Mouse (Mus musculus): ENCODE data around the gene Omd.
"Not testable (repeated sequence)": the region's sequence is repeated elsewhere in the genome, so short reads cannot be mapped to it uniquely, and the experiment has no call there.

Omd gene

DNA sequence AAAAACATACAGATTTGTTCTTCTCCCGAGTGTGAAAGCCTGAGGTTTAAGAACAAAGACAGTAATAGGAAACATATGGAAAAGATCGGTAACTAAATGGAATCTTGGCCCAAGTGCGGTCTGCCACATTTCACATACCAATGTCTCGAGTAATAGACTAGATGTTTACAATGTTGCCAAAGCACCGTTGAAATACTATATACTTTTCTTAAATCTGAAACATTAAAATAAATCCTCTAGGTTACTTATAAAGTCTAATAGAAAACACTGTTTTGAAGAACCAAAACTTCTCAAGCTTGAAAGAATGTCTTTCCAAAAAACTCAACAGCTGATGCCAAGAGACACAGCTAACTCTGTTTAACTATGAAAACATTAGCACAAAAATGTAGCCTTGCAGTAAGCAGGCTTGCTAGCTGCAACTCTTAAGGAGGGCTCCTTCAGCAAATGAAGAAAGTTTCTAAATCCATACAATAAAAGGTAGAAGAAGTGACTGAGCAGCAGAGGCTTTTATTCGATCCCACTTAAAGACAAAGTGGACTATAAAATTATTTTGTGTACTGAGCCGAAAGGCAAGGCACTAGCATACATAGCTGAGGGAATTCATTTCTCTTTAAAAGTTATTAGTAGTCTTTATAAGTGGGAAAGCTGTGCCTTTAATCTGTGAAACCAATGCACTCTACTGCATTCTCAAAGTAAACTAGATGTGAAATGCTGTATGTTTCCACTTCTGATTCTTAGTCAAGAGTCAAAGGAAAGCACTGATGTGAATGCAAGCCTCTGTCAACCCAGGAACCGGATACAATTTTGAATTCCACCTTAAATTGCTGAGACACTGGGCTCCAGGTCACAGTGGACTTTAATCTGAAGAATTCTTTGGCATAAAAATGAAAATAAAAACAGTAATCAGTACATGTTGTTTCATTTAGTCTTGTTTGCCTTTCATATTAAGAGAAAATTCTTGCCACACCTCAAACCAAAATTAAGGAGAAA, at the start of gene Omd:
Omd (plus strand) TSS at position 922 of the 990 bp plus-strand sequence.
- no peak for DNase-seq (ENCODE audit: low spot score in 2 of 2)

DNA sequence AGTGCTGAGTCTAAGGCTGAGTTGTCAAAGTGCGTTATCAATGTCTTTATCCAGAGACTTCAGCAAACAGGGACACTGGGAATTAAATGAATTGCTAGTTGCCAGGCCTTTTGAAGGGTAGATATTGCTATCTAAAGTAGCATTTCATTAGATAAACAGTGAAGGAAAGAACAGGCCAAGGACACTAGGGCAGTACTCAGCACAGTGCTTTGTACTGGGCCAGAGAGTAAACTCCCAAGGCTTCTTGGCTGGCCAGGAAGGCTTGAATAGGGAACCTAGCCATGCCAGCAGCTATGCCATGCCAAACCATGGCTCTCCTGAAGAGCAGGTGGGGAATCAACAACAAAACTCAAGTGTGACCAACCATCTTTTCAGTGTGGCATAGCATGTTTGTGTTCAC, 45.3 kb upstream of the Omd start:
- DNase-seq (ENCODE audit: low spot score in 2 of 2) = no peak

DNA sequence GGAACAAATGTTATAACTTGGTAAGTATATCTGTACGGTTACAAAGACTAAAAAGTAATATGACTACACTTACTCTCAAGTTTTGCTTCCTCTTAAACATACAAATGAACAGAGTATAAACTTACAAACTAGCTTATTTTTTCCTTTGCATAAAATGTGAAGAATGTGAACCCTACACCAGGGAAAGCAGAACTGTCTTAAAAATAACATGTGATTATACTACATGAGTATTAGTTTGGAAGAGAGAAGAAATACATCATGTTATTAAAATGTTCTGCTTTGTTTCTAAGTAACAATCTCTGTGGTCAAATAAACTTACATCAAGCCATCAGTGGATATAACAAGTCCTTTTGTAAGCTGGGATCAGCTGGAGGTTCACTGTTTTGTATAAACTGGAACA, 43.6 kb upstream of the Omd start:
- no peak for DNase-seq (ENCODE audit: low spot score in 2 of 2)

DNA sequence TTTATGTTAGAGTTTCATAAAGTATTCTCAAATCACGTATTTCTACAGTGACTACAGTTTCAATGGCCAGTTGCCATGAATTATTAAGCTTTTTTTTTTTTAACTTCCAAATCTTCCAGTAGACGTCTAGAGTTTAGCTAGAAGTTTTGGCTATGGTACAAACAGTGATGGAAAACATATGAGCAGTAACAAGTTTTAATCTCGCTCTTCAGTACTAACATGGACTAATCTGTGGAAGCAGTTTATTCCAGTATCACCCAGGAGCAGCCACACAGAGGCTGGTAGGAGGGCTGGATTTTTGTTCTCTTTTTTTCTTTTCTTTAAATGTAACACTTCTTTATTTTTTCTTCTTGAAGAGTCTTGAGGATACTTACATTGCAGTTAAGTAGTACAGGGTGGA, 38.0 kb upstream of the Omd start, which contains the start of gene Aspn:
Aspn (plus strand) TSS at position 165 of the 400 bp plus-strand sequence.
- no peak for DNase-seq (ENCODE audit: low spot score in 2 of 2)

DNA sequence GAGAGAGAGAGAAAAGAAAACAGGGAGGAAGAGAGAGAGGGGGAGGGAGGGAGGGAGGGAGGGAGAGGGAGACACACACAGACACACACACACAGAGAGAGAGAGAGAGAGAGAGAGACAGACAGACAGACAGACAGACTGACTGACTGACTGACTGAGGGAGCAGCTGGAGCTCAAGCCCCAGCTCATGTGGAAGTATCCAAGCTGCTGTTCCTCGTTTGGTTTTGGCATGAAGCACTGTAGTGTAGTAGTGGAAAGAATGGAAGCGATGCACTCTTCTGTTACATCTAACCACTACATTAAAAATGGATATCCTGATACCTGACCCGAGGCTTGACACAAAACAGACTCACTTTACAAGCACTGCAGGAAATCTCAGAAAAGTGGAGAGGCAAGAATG, 36.6 kb upstream of the Omd start:
- no peak for DNase-seq (ENCODE audit: low spot score in 2 of 2)

DNA sequence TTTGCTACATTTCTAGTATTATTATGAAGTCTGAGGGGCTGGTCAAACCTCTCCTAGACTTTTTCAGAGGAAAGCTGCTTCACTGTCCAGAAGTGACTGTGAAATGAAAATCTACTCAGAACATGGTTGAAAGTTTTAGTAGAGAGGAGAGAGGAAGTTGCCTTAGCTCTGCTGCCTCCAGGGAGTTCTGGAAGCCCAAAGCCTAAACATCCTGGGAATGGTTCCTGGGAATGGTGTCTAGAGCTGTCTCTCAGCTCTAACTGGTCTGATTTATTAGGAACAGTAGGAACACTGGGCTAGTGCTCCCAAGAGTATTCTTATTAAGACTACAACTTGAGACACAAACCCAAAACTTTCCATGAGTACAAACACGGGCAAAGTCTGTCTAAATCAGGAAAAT, 35.7 kb upstream of the Omd start:
- no peak for DNase-seq (ENCODE audit: low spot score in 2 of 2)

DNA sequence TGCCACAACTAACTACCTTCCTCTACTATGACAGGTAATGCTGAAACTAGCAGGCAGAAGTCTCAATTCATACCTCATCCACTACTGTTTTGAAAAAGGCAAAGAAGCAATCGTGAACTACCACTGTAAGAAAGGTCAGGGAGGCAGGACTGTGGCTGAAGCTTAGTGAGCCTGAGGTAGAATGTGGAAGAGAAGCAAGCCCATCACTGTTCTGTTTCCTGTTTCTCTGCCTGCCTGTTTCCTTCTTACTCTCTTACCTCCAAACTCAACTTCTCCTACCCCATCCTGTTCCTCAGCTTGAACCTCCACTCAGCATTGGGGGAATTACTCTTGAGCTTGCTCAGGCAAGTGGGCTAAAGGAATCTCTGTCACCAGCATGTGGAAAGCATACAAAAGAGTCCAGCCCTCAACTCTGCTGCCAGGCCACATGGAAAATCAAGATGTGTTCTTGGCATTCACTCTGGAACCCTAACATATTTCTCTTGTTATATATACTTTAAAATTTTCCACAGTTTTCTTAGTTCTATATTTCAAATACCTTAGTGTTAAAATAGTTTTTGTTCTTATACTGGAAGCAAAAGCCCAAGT, 34.6 kb upstream of the Omd start:
- no peak for DNase-seq (ENCODE audit: low spot score in 2 of 2)

DNA sequence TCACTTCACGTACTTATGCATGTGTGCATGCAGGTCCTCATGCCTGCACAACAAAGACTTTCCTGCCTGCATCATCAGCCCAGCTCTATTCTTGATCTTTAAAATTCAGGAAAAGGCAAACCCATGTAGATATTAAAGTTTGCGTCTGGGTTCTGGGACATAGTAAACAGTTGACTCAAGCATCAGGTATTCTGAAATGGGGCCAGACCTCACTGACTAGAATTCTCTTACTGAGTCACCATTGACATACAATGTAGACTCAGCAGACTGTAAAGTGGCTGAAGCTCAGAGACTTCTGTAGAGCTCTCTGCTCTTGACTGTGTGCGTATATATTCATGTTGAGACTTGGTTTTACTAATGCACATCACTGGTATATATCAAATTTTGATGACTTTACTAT, 32.6 kb upstream of the Omd start:
- DNase-seq (ENCODE audit: low spot score in 2 of 2) = no peak

DNA sequence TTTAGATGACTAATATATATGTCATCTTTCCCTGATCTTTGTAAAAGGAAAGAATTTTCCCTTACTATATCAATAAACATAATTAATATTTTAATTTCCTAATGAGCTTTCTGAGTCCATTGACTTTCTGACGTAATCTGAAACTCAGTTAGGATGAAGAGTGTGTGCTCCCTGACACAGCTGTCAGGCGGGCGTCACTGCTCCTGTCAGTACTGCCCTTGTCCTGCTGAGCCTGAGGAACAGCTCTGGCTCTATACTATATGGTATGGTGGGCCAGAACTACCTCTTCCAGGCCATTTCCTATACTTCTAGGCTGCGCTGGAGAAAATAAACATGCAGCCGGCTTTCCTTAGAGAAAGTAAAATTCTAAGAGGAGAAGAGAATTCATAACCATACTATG, 27.7 kb upstream of the Omd start:
- DNase-seq (ENCODE audit: low spot score in 2 of 2) = no peak

DNA sequence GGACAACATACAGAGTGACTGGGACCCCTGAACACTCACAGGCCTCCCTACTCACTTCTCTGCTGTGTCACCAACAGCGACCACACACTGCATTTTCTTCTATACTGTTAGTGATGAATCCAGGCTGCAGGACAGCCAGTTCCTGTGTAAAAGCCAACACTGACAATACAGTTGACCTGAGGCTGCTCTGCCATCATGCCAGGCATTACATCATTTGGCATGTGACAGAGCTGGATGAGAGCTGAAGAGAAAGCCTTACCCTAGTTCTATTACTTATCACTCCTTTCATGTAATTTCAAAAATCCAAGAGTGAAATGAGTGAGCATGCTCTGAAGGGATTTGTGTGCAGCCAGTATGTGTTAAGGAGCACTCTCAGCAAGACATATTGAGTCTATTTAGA, 26.1 kb upstream of the Omd start:
- DNase-seq (ENCODE audit: low spot score in 2 of 2) = no peak

DNA sequence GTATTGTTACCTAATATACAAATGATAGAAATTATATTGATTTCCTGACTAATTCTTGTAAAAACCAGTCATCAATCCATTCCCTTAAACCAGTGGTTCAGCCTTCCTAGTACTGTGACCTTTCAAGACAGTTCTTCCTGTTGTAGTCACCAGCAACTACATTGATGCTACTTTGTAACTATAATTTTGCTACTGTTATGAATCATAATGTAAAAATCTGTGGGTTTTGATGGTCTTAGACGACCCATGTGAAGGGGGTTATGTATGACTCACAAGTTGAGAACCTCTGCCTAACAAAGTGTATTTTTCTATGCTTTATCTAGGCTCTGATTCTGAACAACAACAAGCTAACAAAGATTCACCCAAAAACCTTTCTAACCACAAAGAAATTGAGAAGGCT, 25.3 kb upstream of the Omd start:
- DNase-seq (ENCODE audit: low spot score in 2 of 2) = no peak

DNA sequence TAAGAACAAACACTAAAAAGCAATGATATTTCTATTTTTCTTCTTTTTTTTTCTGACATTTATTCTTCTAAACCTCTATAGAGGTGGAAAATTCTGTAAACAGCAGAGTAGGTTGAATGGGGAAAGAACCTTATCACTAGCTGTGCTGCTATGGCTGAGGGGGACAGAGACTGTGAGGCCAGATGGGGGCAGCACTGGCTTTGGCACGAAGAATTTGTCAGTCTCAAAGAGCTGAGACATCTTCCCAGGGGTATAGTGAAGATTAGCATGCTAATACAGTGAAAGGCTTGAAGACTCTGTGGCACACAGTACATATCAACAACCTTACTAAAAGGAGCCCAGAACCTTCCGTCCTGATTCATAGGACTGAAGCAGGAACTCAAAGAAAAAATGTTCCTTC, 23.1 kb upstream of the Omd start:
- DNase-seq (ENCODE audit: low spot score in 2 of 2) = no peak

DNA sequence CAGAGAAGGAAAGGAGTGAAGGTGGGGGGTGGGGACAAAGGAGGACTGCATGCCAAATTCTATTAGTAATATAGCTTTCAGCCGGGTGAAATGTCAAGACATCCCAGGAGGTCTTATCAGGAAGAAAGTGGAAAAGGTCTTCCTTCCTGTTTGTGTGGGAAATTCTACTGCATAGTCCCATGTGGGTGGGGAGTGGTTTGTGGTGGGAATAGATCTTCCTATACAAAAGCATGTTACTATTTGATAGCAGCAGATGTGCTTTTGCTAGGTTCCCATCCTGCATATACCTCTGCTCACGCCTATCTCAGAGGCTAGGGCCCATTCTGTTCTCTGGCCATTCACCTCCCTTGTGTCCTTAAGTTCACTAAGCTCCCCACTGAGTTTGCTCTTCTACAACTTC, 21.4 kb upstream of the Omd start:
- no peak for DNase-seq (ENCODE audit: low spot score in 2 of 2)

DNA sequence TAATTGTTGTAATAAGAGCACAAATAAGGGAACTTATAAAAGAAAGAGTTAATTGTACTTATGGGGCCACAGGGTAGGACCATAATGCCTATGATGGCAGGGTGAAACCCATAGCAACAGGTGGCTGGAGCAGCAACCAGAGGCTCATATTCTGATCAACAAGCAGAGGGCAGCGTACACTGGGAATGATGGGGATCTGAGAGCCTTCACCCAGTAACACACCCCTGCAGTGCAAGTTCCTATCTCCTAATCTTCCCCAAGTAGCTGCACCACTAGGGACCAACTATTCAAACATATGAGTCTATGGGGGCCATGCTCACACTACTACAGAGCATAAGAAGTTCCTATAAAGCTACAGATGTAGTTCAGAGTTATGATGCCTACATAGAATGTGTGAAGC, 17.9 kb upstream of the Omd start:
- no peak for DNase-seq (ENCODE audit: low spot score in 2 of 2)

DNA sequence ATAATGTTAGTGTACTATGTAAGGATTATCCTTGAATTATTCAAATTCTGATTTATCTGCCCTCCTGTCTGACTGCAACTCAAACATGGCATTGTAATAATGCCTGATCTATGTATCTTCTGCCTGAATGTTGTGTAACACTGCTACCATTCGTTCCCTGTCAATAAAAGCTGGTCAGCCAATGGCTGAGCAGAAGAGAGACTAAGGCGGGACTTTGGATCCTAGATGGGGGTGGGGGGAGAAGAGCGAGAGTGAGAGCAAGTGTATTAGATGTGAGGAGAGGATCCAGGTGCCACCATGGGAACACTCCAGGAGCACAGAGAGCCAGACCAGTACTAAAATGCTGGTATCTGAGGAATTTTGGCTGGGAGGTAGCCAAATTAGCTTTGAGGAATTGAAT, 11.9 kb upstream of the Omd start:
- DNase-seq (ENCODE audit: low spot score in 2 of 2) = no peak

DNA sequence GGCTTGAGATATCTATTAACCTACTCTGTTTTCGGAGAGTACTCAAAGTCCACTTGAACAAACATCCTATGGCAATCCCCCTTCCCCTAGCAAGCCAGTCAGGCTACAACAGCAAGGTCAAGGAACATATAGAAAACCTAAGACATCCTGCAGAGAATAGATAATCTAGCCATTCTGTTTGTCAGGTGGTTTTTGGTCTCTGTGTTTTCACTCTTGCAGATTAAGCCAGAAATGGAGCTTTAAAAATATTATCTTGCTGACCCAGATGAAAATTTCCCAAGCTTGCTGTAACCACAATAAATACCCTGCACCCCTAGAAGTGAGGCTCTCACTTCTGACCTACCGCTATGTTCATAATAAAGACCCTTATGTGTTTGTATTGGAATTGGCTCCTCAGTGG, 10.8 kb upstream of the Omd start:
- no peak for DNase-seq (ENCODE audit: low spot score in 2 of 2)

DNA sequence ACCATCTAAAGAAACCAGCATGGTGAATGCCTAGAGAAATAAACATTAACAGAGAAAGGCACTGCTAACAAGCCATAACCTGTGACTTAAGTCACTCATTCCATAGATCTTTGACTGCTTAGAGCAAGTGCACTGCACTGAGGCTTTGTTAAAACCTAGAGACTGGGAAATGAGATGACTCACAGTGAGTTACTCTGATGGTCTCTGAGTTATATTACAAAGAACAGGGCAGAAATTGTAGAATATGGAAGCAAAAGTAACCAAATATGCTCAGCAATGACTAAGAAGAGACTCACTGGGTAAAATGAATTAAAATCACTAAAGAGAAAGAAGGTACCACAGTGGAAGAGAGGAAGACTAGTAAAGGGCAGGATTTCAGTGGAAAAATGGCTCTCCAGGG, 1.6 kb downstream of the Omd start:
- DNase-seq (ENCODE audit: low spot score in 2 of 2) = no peak

DNA sequence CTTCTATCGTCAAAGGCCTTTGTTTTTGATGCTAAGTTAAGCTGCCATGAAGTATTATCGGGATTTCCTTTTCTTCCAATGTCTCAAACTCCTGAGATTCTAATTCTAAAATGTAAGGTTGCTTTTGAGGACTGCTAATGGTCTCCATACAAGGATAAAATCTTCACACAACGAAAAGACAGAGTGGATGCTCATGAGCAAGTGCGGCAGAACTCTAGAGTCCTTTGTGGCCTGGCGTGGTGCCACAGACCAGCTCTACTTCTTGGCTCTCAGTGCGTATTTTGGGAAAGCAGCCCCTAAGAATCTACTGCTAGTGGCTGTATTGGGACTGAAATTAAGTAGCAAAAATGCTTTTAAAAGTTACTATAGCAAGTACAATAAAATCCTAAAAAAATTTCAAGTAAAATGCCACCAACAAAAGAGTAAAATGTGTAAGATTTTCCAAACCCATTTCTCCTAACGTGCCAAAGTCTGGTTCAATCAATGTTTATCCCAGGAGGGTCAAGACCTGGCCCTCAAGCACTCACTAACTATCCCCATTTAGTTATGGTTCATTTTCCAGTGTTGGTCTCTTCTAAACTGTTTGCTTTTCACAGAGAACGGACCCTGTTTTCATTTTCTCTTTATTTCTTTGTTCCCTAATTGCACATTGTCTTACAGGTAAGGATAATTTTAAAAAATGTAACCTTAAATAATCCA, 2.2 kb downstream of the Omd start:
- no peak for DNase-seq (ENCODE audit: low spot score in 2 of 2)

DNA sequence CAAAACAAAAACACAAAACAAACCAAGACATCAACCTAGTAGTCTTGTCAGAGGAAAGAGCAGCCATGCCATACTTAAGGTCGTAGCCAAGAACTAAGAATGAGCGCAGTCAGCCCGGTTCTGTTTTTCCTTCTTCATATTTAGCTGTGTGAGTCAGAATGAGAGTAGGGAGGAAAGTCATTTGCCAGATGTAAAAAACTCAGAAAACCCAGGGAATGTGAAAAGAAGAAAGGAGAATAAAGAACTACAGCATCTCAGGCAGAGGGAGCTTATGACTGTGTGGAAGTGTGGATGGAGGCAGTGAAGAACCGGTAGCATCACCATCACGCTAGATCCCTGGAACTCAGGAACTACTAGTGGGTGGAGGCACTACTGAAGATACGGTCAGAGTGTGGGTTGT, 3.8 kb downstream of the Omd start:
- DNase-seq (ENCODE audit: low spot score in 2 of 2) = no peak

DNA sequence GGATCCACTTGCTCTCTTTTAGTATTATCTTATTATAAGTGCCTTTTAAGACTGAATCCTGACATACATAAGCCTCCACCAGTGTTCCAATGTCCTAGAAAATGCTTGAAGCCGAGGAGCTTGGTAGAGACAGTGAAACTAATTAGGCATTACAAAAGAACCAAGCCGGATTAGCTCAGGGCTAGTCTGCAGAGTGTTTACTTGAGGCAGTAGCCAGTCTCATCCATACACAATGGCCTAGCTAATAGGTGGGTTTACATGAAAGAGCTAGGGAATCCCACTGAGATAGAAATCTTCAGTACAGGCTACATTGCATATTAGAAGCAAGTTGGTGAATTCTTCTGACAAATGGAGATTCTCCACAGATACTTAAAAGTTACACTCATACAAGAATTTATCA, 20.3 kb downstream of the Omd start:
- not testable (repeated sequence) for DNase-seq (ENCODE audit: low spot score in 2 of 2)

DNA sequence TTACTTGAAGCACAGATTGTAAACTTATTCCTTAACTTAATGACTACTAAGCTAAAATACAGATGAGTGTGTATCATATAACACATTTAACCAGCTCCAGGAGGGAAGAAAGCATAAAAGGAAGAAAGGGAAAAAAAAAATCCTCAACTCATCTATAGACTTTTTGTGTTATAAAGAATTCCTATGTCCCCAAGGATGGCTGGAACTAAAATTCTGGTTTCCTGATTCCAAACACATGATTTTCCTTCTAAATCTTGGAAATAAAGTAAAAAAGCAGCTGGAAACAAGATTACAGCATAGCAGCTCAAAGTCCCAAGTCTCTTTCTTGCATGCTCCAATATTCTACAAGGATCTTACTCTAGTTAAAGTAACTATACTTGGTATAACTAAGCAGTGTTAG, 21.3 kb downstream of the Omd start:
- no peak for DNase-seq (ENCODE audit: low spot score in 2 of 2)

DNA sequence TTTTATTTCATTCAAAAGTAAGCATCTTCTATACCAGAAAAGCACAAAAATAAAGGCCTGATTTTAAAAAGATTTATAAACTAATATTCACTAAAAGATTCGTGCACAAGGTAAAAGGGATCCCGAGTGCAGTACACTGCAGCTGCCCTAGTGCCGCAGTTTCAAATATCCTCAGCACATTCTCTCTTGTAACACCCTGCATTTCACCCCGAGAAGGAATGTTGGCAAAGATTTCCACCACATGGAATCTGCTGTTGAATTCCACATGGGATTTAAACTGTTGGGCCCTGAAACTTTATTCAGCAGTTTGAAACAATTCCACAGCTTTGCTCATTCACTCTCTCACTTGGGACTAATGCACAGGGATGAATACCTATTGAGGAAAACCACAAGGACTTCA, 25.5 kb downstream of the Omd start, which contains the start of gene Ogn:
Ogn (plus strand) TSS at position 333 of the 400 bp plus-strand sequence.
- DNase-seq (ENCODE audit: low spot score in 2 of 2) = no peak
